Mouse (Mus musculus) liver (tissue): ENCODE results near the gene Cfap69.
"Not testable (repeated sequence)": the region's sequence is repeated elsewhere in the genome, so short reads cannot be mapped to it uniquely, and the experiment has no call there.

Experiments
- DNase-seq: peaks from one replicate; pipeline ENCODE4 v3.0.0-alpha.2; 2020; ENCODE audit warnings: mixed read lengths

The Cfap69 gene

GRCm38 (mm10) chr5:5663655-5664370 lies at the start of gene Cfap69:
Gene Cfap69 (minus strand): TSS chr5:5664239.
- peak; percentile 71 for DNase-seq

GRCm38 (mm10) chr5:5711032-5711431 lies 47.0 kb upstream of the Cfap69 start:
- DNase-seq = no peak

DNA sequence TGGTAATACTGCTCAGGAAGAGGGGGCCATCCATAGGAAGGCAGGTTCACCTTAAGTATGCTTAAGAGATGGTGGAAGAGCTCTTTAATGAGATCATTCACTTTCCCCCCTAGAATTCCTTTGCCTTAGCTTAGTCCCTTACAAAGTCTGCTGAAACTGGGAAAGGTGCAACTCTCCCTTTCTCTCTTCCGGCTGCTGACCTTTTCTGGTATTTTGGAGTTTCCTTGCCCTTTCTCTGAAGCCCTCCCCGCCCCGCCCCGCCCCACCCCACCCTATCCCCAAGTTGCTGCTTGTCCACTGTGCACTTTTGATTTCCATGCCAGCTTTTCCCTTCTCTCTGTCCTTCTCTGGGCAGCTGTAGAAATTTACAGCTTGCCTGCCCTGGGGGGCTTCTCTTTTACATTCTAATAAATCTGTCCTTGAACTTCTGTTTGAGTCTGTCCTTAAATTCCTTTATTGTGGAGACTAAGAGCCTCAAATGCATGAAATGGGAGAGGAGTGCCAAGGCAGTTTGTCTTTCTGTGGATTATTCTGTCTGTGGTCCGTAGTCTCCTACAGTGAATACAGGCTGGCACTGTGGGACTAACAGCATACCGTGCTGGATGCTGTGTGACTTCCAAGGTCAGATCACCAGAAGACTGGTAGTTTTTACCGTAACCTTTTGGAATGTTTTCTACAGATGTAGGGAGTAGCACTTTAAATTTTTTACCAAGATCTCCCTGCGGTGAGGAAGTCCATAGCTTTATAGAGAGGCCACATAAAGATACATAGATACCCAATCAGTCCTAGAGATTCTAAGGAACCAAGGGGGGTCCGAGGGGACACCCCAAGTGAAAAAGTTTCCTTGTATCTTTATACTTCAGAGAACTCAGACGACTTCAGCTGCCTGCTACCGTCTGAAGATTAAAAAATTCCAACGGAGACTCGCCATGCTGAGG lies 43.6 kb upstream of the Cfap69 start:
- DNase-seq = no peak

DNA sequence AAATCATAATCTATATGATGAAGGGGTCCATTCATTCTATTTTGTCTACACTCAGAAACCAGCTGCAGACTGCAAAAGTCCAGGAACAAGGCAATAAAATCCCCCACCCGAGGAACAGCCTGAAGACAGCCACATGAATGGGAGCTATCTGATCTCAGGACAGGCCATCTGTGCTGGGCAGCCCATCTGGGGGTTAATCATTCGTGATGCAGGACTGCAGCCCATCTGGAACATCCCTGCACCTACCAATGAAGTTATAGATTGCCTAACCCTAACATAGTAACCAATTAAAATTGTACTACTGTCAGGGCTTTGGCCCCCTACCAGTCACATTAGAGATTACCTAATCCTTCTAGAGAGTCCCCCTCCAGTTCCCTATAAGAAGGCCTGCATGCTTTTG lies 41.0 kb upstream of the Cfap69 start:
- DNase-seq = no peak

DNA sequence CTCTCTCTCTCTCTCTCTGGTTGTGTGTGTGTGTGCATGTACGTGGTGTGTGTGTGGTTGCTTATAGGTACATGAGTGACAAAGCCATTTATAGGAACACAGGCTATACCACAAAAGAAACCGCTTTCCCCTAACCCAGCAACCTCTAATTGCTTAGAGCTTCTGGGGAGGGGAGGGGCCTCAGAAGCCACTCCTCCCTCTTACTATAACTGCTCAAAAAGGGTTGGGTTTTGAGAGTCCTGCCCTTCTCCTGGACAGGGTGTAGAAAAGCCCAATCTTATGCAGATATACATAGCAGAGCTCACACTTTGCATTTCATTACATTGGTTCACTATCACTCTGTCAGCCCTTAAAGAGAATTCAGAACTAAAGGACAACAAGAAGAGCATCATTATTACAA lies 36.3 kb upstream of the Cfap69 start:
- DNase-seq = no peak

- DNase-seq = no peak
Measured at GRCm38 (mm10) chr5:5698830-5699229, 34.8 kb upstream of the Cfap69 start.

- DNase-seq = no peak
Measured at GRCm38 (mm10) chr5:5695401-5695942, 31.4 kb upstream of the Cfap69 start.

DNA sequence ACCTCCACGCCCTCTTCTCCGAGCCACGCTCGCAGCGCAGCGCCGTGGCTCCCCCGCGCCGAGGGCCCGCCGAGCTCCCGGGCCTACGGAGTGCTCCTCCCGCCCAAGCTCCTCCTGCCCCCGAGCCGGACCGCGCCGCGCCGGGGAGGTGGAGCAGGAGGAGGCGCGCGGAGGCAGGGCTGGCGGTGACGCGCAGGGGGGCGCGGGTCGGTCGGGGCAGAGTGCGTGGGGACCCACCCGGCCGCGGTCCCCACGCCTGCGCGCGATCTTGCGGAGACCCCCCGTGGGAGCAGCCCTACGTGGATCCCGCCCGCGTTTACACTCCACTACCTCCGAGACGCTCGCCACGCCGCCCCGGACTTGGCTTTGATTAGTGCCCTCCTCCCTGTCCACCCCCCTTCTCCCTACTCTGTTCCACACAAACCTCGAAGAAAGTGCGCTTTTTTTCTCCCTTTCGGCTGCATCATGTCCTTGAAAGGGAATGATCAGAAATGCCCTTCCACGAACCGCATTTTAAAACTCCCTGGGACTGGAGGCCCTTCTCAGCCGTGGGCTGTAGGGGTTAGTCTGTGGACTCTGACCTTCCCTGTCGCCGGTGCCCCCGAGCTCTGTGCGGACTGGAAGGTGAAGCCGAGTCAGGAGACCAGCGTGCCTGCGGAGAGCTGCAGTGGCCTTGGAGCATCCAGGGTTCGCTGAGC lies 30.1 kb upstream of the Cfap69 start, which contains the start of gene Steap2:
TSS of gene Steap2 (minus strand) at position 623 of the 698 bp plus-strand sequence.
- peak; percentile 48 for DNase-seq

GRCm38 (mm10) chr5:5693541-5693955 lies 29.5 kb upstream of the Cfap69 start:
- no peak for DNase-seq

DNA sequence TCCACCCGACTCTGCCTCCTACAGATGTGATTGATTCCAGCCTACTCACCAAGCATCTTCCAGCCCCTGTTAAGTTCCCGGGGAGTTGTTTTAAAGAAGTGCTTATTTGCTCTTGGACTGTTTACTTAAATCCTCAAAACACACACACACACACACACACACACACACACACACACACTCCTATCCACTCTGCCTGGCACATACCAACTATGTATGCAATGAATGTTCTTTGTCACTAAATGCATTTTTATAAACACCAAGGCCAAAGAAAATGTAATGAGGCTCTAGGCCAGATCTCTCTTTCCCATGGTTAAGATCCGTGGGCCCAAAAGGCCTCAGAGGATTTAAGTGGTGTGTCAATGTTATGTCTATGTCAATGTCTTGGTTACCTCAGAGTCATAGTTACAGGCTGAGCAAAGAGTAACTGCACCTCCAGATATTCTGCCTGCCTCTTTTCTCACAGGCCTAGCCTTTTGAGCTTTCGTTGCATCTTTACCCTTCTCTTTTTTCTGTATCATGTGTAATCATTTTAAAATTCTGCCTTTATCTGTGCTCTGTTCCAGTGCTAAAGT lies 28.2 kb upstream of the Cfap69 start:
- no peak for DNase-seq

GRCm38 (mm10) chr5:5688945-5689540 lies 25.0 kb upstream of the Cfap69 start:
- no peak for DNase-seq

- DNase-seq = no peak
Measured at GRCm38 (mm10) chr5:5688228-5688627, 24.2 kb upstream of the Cfap69 start.

DNA sequence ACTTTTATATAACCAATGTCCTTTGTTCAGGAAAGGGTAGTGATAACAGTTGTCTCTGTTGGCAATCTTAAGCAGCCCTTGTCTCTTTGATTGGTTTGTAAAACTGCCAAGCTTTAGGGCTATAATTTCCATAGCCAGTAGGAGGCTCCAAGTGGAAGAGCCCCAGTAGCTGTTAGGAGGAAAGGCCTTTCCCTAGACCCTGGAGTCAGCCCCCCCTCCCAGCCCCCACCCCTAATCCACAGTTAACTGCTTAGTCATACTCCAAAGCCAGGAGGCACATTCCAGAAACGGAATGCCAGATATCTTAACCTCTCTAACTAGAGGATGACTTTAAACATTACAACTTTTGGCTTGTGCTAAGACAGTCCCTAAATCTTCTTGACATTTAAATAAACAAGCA lies 22.9 kb upstream of the Cfap69 start:
- peak; percentile 8 for DNase-seq

- DNase-seq = not testable (repeated sequence)
Measured at GRCm38 (mm10) chr5:5684946-5685345, 20.9 kb upstream of the Cfap69 start.

GRCm38 (mm10) chr5:5683292-5683691 lies 19.3 kb upstream of the Cfap69 start:
- DNase-seq = no peak

GRCm38 (mm10) chr5:5679459-5679858 lies 15.4 kb upstream of the Cfap69 start:
- DNase-seq = no peak

- no peak for DNase-seq
Measured at GRCm38 (mm10) chr5:5676082-5676481, 12.0 kb upstream of the Cfap69 start.

DNA sequence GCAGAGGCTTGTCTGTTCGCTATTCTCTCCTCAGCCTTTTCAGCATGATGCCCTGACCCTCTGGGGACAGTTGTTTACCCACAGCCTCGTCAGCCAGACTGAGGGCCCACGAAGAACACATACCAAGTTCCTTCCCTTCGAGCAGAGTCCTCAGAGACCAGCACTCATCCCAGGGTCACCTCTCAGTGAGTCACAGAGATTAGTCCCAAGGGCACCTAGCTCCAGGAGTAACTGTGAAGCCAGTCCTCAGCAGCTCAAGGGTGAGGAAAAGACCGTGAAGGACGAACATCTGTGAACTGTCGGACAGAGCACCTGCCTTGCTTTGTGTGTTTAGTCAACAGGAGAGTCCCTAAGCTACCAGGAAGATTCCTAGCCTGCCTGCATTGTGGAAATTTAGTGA lies 4.9 kb upstream of the Cfap69 start:
- no peak for DNase-seq

DNA sequence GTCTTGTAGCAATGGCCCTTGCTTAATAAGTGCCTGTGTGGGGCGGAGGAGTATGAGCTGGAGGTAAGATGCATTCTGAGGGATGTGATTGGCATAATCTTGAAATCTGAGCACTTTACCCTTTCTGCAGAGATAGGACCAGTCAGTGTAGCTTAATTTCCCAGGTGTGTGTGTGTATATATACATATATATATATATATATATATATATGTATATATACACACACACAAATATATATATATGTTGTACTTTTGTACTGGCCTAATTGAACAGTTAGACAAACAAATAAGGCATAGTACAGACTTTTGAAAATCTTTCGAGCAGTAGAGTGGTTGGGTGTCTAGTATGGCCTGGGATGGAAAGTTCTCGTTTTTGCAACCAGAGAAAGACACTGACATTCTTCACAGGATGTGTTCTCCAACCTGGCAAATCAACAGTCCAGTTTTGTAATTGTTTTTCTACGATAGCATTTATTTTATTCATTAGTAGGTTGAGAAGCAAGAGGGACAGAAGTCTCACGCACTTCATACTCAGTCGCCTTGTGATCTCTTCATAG lies 410 bp upstream of the Cfap69 start:
- no peak for DNase-seq

DNA sequence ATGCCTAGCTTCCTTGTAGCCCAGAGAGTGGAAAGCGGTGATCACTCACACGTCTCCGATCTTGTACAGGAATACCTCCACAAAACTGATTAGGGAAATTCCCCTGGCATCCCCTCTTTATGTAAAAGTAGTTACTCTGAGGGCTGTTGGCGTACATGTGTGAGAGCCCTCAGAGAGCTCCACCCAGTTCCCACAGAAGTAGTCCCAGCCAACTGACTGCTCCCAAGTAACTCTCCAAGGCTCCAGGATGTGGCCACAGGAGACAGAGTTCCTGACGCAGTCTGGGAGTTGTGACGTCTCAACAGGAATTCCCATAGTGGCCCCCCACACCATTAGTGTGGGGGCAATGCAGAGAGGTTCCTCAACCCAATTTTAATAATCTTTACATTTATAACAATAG lies 982 bp downstream of the Cfap69 start:
- no peak for DNase-seq

DNA sequence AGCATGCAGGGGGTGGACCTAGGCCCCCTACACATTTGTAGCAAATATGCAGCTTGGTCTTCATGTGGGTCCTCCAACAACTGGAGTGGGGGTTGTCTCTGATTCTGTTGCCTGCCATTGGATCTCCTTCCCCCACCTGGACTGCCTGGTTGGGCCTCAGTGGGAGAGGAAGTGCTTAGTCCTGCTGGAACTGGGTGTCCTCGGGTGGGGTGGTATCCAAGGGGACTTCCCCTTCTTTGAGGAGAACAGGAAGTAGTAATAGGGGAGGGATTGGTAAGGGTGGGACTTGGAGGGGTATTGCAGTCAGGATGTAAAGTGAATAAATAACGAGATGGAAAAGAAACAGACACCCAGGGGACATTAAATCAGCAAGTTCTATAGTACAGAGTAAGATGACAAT lies 5.4 kb downstream of the Cfap69 start:
- DNase-seq = no peak

DNA sequence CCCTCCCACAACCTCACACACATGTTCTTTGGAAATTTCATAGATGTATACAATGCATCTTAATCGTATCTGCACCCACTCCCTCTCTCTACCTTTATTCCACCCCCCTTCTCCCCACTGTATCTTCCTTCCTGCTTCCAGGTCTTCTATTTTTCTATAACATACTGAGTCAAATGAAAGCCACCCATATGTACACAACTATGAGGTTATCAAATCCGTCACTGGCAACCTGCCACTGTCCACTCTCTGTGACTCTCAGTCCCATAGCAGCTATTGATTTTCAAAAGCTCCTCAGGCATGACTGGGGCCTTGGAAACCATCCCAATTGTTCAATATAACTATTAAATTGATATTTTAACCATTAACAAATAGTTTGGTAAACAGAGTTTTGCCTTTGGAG lies 6.1 kb downstream of the Cfap69 start:
- no peak for DNase-seq
